Mouse (Mus musculus): ENCODE measurements around the gene Mrps33.

The Mrps33 gene

GRCm38 (mm10) chr6:39810612-39811116 lies at the start of gene Mrps33:
Gene Mrps33 (minus strand): TSS chr6:39810988.
- DNase-seq (ENCODE audit: low spot score in 2 of 2) = peak; percentile 95 to 97

GRCm38 (mm10) chr6:39849667-39850066 lies 38.9 kb upstream of the Mrps33 start:
- no peak for DNase-seq (ENCODE audit: low spot score in 2 of 2)

- DNase-seq (ENCODE audit: low spot score in 2 of 2) = no peak
Observed at GRCm38 (mm10) chr6:39848766-39849165, 38.0 kb upstream of the Mrps33 start.

- DNase-seq (ENCODE audit: low spot score in 2 of 2) = no peak
Observed at GRCm38 (mm10) chr6:39847538-39847937, 36.8 kb upstream of the Mrps33 start.

GRCm38 (mm10) chr6:39843698-39844342 lies 33.0 kb upstream of the Mrps33 start:
- DNase-seq (ENCODE audit: low spot score in 2 of 2) = no peak

GRCm38 (mm10) chr6:39828736-39829135 lies 17.9 kb upstream of the Mrps33 start:
- DNase-seq (ENCODE audit: low spot score in 2 of 2) = peak in 1 of 2 experiments; percentile 14

GRCm38 (mm10) chr6:39821241-39821640 lies 10.5 kb upstream of the Mrps33 start:
- DNase-seq (ENCODE audit: low spot score in 2 of 2) = no peak

- DNase-seq (ENCODE audit: low spot score in 2 of 2) = no peak
Observed at GRCm38 (mm10) chr6:39818922-39819321, 8.1 kb upstream of the Mrps33 start.

- DNase-seq (ENCODE audit: low spot score in 2 of 2) = no peak
Observed at GRCm38 (mm10) chr6:39808511-39808910, 2.3 kb downstream of the Mrps33 start.

- DNase-seq (ENCODE audit: low spot score in 2 of 2) = no peak
Observed at GRCm38 (mm10) chr6:39807050-39807560, 3.7 kb downstream of the Mrps33 start.

- DNase-seq (ENCODE audit: low spot score in 2 of 2) = no peak
Observed at GRCm38 (mm10) chr6:39806336-39806735, 4.5 kb downstream of the Mrps33 start.

GRCm38 (mm10) chr6:39805916-39806315 lies 4.9 kb downstream of the Mrps33 start:
- DNase-seq (ENCODE audit: low spot score in 2 of 2) = no peak

GRCm38 (mm10) chr6:39800977-39801376 lies 9.8 kb downstream of the Mrps33 start:
- no peak for DNase-seq (ENCODE audit: low spot score in 2 of 2)

- DNase-seq (ENCODE audit: low spot score in 2 of 2) = no peak
Observed at GRCm38 (mm10) chr6:39797076-39797475, 13.7 kb downstream of the Mrps33 start.

- DNase-seq (ENCODE audit: low spot score in 2 of 2) = no peak
Observed at GRCm38 (mm10) chr6:39796150-39796549, 14.6 kb downstream of the Mrps33 start.

- DNase-seq (ENCODE audit: low spot score in 2 of 2) = no peak
Observed at GRCm38 (mm10) chr6:39791806-39792205, 19.0 kb downstream of the Mrps33 start.

GRCm38 (mm10) chr6:39788408-39788807 lies 22.4 kb downstream of the Mrps33 start:
- DNase-seq (ENCODE audit: low spot score in 2 of 2) = no peak

GRCm38 (mm10) chr6:39787783-39788182 lies 23.0 kb downstream of the Mrps33 start:
- DNase-seq (ENCODE audit: low spot score in 2 of 2) = no peak

GRCm38 (mm10) chr6:39785944-39786343 lies 24.8 kb downstream of the Mrps33 start:
- DNase-seq (ENCODE audit: low spot score in 2 of 2) = no peak

- no peak for DNase-seq (ENCODE audit: low spot score in 2 of 2)
Observed at GRCm38 (mm10) chr6:39783521-39783920, 27.3 kb downstream of the Mrps33 start.

GRCm38 (mm10) chr6:39782618-39783017 lies 28.2 kb downstream of the Mrps33 start:
- DNase-seq (ENCODE audit: low spot score in 2 of 2) = no peak

- peak; percentile 48 to 63 for DNase-seq (ENCODE audit: low spot score in 2 of 2)
Observed at GRCm38 (mm10) chr6:39781766-39782530, 28.8 kb downstream of the Mrps33 start.

Measured in urinary bladder, postnatal 36 days (tissue).